Mouse (Mus musculus) ES-Bruce4 (cell line): Measurements from ENCODE around the gene Ptprs. TPM values are rescaled to one million over a fixed set of nuclear protein-coding genes. Genes with fewer than 3 reads are reported as not detected.
A peak's percentile ranks its signal among the peaks of the same experiment; 100 is the strongest.

ENCODE experiments used
- H3K27ac ChIP-seq: 2 replicates; pipeline ENCODE4 v1.5.1; 2012; ENCODE audit warnings: low read length, inconsistent platforms; ENCODE audit not compliant: insufficient read depth
- H3K27me3 ChIP-seq: 2 replicates; pipeline ENCODE4 v1.6.1; 2012; ENCODE audit warnings: mild to moderate bottlenecking, low read length, inconsistent platforms; ENCODE audit not compliant: control insufficient read depth, poor library complexity, insufficient read depth, severe bottlenecking
- H3K36me3 ChIP-seq: 2 replicates; pipeline ENCODE4 v1.6.1; 2012; ENCODE audit warnings: inconsistent platforms, mild to moderate bottlenecking, low read length, moderate library complexity; ENCODE audit not compliant: control insufficient read depth, poor library complexity, insufficient read depth, severe bottlenecking
- H3K4me1 ChIP-seq: one replicate; pipeline ENCODE4 v1.8.1; 2011; ENCODE audit warnings: low read length; ENCODE audit not compliant: control insufficient read depth, insufficient read depth
- H3K4me3 ChIP-seq: 2 replicates; pipeline ENCODE4 v1.5.1; 2011; ENCODE audit warnings: low read depth, mild to moderate bottlenecking, low read length
- H3K9ac ChIP-seq: 2 replicates; pipeline ENCODE4 v1.6.1; 2012; ENCODE audit warnings: low read depth, mild to moderate bottlenecking, inconsistent platforms; ENCODE audit not compliant: poor library complexity, severe bottlenecking
- H3K9me3 ChIP-seq: replicated peaks from 2 replicates; pipeline ENCODE4 v1.6.1; 2012; ENCODE audit warnings: mild to moderate bottlenecking, low read length, inconsistent platforms; ENCODE audit not compliant: control insufficient read depth, poor library complexity, insufficient read depth, severe bottlenecking
- CTCF ChIP-seq: IDR thresholded peaks from one replicate; pipeline ENCODE4 v1.8.1; 2011; ENCODE audit warnings: low read depth, low read length
- EP300 ChIP-seq: IDR thresholded peaks from 2 replicates; pipeline ENCODE4 v1.6.1; 2011; ENCODE audit warnings: low read depth, low read length; ENCODE audit not compliant: insufficient read depth
- POLR2A ChIP-seq: IDR thresholded peaks from one replicate; pipeline ENCODE4 v1.8.1; 2011; ENCODE audit warnings: low read length; ENCODE audit not compliant: insufficient read depth
- polyA plus RNA-seq: library from polyadenylated mRNA; stranded (reverse); fragments of >200 nt; gene quantifications from 2 replicates; pipeline ENCODE4 v1.2.4, GENCODE M21; 2011; ENCODE audit warnings: low read depth; ENCODE audit not compliant: missing spikeins, insufficient read depth, insufficient read length

Gene Ptprs
- polyA plus RNA-seq, 1 experiment = 159 TPM

DNA sequence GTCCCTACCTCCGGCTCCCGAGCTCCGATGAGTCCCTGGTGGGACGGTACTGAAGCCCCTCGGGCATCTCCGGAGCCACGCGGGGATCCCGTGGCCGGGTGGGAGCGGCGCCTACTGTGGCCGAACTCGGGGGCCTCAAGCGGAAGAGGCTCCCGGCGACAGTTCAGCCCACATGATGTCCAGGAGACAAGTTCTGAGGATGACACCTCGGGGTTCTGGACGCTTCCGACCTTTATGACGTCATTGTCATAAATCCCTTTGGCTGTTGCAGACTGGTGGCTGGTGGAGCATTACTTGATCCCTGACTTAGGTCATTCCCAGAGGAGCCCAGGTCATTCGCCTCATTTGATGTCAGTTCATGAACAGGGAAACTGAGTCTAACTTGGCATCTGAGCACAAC lies 36.0 kb upstream of the Ptprs start, which contains the start of gene Znrf4:
TSS of gene Znrf4 (minus strand) at position 122 of the 400 bp plus-strand sequence.
- H3K4me3 ChIP-seq = peak within 1 kb of the TSS; percentile 20
- H3K27me3 ChIP-seq = peaks cover 7% of the 10 kb centered on the region; the same call in 1 of the 2 replicates
- H3K9me3 ChIP-seq = no peaks in the 10 kb centered on the region
- no peak within 1 kb of the TSS for H3K27ac ChIP-seq
- H3K4me1 ChIP-seq = peaks cover 4% of the 10 kb centered on the region
- no peaks in the 10 kb centered on the region for H3K36me3 ChIP-seq
- H3K9ac ChIP-seq = peak within 1 kb of the TSS; percentile 10; the same call in 1 of the 2 replicates
- TF ChIP-seq CTCF (no peak), EP300 (no peak), POLR2A (no peak)

DNA sequence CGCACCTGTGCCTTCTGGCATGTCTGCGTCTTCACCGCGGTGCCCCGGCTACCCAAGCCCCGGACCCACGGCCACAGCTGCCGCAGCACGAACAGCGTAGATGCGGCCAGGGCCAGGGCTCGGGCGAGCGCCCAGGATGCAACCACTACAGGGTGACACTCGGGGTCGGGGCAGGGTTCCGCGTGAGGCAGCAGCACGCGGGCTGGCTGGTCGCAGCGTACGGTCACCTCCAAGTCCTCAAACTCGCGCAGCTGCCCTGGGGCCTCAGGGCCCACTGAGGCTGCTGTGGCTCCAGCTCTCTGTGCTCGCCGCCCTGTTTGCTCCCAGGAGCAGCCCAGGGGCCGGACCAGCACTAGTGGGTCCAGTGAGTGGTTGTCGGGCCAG lies 35.4 kb upstream of the Ptprs start:
- Histone ChIP-seq H3K4me1 (peaks cover 5% of the 10 kb centered on the region), H3K9ac (peak overlapping the region; percentile 10; the same call in 1 of the 2 replicates), H3K27me3 (peaks cover 7% of the 10 kb centered on the region; the same call in 1 of the 2 replicates), H3K9me3 (no peaks in the 10 kb centered on the region), H3K27ac (no peak overlapping the region), H3K36me3 (no peaks in the 10 kb centered on the region), H3K4me3 (peak overlapping the region; percentile 20)
- TF ChIP-seq EP300 (no peak), CTCF (no peak), POLR2A (no peak)

DNA sequence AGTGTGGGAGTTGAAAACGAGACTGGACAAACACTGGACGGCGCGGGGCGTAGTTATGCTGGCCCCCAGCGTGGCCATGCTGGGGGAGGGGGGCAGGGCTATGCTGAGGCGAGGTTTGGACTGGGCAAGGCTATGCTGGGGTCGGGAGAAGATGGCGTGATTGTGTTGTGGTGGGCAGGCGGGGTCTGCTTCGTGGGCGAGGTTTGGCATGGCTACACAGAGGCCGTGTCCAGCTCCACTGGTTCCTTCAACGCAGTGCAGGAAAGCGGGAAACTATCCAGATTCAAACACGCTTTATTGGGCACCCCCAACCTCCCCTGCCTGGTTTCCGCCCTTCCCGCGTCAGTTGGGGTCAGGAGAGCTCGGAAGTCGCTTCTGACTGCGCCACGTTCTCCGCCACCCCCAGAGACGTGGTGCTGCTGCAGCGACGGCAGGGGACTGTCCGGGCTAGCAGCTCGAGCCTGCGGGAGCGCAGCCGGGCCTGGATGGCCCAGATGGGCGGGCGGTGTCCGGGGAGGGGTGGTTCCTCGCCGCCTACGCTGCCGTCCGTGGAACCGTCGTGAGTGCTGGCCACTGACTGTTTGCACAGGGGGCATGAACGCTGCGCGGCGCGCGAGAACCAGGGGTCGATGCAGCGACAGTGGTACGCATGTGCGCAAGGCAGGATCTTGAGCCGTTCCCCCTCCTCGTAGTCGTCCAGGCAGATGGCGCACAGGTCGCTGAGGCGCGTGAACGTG lies 34.9 kb upstream of the Ptprs start:
- TF ChIP-seq CTCF (no peak), EP300 (no peak), POLR2A (no peak)
- H3K36me3 ChIP-seq = no peaks in the 10 kb centered on the region
- peak overlapping the region; percentile 20 for H3K4me3 ChIP-seq
- H3K9ac ChIP-seq = peak overlapping the region; percentile 10; the same call in 1 of the 2 replicates
- no peak overlapping the region for H3K27ac ChIP-seq
- H3K9me3 ChIP-seq = no peaks in the 10 kb centered on the region
- H3K27me3 ChIP-seq = peaks cover 7% of the 10 kb centered on the region; the same call in 1 of the 2 replicates
- peaks cover 8% of the 10 kb centered on the region for H3K4me1 ChIP-seq

DNA sequence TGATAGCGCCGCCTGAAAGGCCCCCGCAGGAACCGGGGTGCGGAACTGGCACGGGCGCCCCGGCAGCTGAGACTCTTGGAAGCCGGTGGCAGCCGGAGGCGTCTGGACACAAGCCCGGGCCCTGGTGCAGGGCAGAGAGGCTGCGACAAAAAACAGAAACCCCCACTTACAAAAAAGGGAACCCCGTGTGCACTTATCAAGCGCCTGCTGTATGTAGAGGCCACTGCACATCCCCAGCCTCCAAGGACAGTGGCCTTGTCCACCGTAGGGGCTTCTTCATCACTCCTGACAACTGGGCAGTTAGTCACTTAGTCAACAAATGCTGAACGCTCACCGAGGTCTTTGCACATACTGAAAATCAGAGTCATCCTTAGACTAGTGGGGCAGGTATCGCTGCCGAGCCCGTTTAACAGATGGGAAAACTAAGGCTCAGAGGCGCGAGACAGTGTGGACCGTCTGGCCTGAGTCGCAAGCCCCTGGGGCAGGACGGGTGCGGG lies 34.2 kb upstream of the Ptprs start:
- H3K9me3 ChIP-seq = no peaks in the 10 kb centered on the region
- H3K36me3 ChIP-seq = no peaks in the 10 kb centered on the region
- H3K4me3 ChIP-seq = peak overlapping the region; percentile 20; the same call in 1 of the 2 replicates
- H3K9ac ChIP-seq = peak overlapping the region; percentile 24; the same call in 1 of the 2 replicates
- H3K4me1 ChIP-seq = peaks cover 8% of the 10 kb centered on the region
- H3K27me3 ChIP-seq = peaks cover 7% of the 10 kb centered on the region; the same call in 1 of the 2 replicates
- TF ChIP-seq EP300 = no peak
- no peak overlapping the region for H3K27ac ChIP-seq

DNA sequence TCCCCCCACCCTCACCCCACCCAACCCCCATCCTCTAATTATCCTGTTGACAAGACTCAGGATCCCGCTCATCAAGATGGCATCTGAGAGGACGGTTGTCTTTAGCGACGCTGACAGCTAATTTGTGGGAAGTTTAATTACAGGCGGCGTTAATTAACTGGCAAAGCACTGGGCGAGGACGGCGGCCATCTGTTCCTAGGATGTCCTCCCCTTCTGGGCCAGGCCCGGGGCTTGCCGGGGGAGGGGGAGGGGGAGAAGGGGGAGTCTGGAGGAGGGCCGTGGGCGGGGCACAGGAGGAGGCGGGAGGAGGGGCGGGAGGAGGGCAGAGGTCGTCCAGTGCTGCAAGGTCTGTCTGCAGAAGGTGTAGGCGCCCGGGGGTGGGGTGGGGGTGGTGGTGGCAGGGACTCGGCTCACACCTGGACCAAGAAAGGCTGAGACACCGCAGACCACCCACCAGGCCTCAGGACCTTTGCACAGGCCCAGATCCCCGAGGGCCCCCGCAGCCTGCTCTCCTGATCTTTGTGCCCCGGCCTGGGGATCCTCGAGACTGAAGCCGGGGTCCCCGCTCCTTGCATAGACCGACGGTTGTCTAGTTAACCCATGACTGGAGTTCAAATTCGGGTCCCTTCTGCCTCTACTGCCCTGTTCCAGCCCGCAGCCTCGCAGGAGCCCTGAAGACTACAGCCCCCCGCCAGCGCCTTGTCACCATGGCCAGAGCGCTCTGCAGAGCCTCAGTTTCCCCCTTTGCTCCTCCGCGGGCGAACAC lies 33.6 kb upstream of the Ptprs start:
- peaks cover 8% of the 10 kb centered on the region for H3K4me1 ChIP-seq
- no peaks in the 10 kb centered on the region for H3K36me3 ChIP-seq
- peaks cover 7% of the 10 kb centered on the region; the same call in 1 of the 2 replicates for H3K27me3 ChIP-seq
- H3K27ac ChIP-seq = no peak overlapping the region
- no peaks in the 10 kb centered on the region for H3K9me3 ChIP-seq
- peak overlapping the region; percentile 24; the same call in 1 of the 2 replicates for H3K9ac ChIP-seq
- no peak for TF ChIP-seq POLR2A
- 0 out of 2 replicates have a peak, but pooled peaks have one; percentile 21 for TF ChIP-seq EP300
- TF ChIP-seq CTCF = no peak
- H3K4me3 ChIP-seq = peak overlapping the region; percentile 56
